Mouse (Mus musculus): Measurements from ENCODE around the gene Ogdhl.
A peak's percentile ranks its signal among the peaks of the same experiment; 100 is the strongest.
"Not testable (repeated sequence)": the region's sequence is repeated elsewhere in the genome, so short reads cannot be mapped to it uniquely, and the experiment has no call there.

Gene Ogdhl

GRCm38 (mm10) chr14:32321732-32322685, at the start of gene Ogdhl:
Gene Ogdhl, plus strand, starts transcription at chr14:32322019.
- DNase-seq (ENCODE audit: low spot score): peak; percentile 66

- DNase-seq (ENCODE audit: low spot score): no peak
These were observed 20.2 kb upstream of the Ogdhl start for GRCm38 (mm10) chr14:32301622-32302021.

GRCm38 (mm10) chr14:32302423-32302822, 19.4 kb upstream of the Ogdhl start:
- no peak for DNase-seq (ENCODE audit: low spot score)

- DNase-seq (ENCODE audit: low spot score): no peak
These were observed 16.9 kb upstream of the Ogdhl start for GRCm38 (mm10) chr14:32304921-32305320.

GRCm38 (mm10) chr14:32309876-32310275, 11.9 kb upstream of the Ogdhl start:
- DNase-seq (ENCODE audit: low spot score): peak; percentile 44

GRCm38 (mm10) chr14:32311381-32312035, 10.3 kb upstream of the Ogdhl start:
- no peak for DNase-seq (ENCODE audit: low spot score)

- DNase-seq (ENCODE audit: low spot score): no peak
These were observed 4.0 kb upstream of the Ogdhl start for GRCm38 (mm10) chr14:32317822-32318221.

GRCm38 (mm10) chr14:32323221-32323620, 1.4 kb downstream of the Ogdhl start:
- no peak for DNase-seq (ENCODE audit: low spot score)

- DNase-seq (ENCODE audit: low spot score): no peak
These were observed 5.5 kb downstream of the Ogdhl start for GRCm38 (mm10) chr14:32327366-32327765.

GRCm38 (mm10) chr14:32332515-32333445, 11.0 kb downstream of the Ogdhl start:
- no peak for DNase-seq (ENCODE audit: low spot score)

- DNase-seq (ENCODE audit: low spot score): no peak
These were observed 14.2 kb downstream of the Ogdhl start for GRCm38 (mm10) chr14:32336021-32336420.

- no peak for DNase-seq (ENCODE audit: low spot score)
These were observed 14.7 kb downstream of the Ogdhl start for GRCm38 (mm10) chr14:32336547-32336946.

GRCm38 (mm10) chr14:32341823-32342222, 20.0 kb downstream of the Ogdhl start:
- no peak for DNase-seq (ENCODE audit: low spot score)

GRCm38 (mm10) chr14:32344176-32344575, 22.4 kb downstream of the Ogdhl start:
- no peak for DNase-seq (ENCODE audit: low spot score)

- DNase-seq (ENCODE audit: low spot score): no peak
These were observed 22.9 kb downstream of the Ogdhl start for GRCm38 (mm10) chr14:32344694-32345093.

GRCm38 (mm10) chr14:32347307-32347706, 25.5 kb downstream of the Ogdhl start:
- DNase-seq (ENCODE audit: low spot score): no peak

GRCm38 (mm10) chr14:32351181-32351920, 29.5 kb downstream of the Ogdhl start:
- DNase-seq (ENCODE audit: low spot score): not testable (repeated sequence)

GRCm38 (mm10) chr14:32364359-32364758, 42.5 kb downstream of the Ogdhl start:
- DNase-seq (ENCODE audit: low spot score): no peak

GRCm38 (mm10) chr14:32369756-32370155, 47.9 kb downstream of the Ogdhl start:
- no peak for DNase-seq (ENCODE audit: low spot score)

- DNase-seq (ENCODE audit: low spot score): no peak
These were observed 50.7 kb downstream of the Ogdhl start for GRCm38 (mm10) chr14:32372510-32372909.

GRCm38 (mm10) chr14:32379395-32380098, 57.7 kb downstream of the Ogdhl start:
- DNase-seq (ENCODE audit: low spot score): no peak
